Mouse (Mus musculus): ENCODE results near the gene Agbl4. TPM values are rescaled to one million over a fixed set of nuclear protein-coding genes. Genes with fewer than 3 reads are reported as not detected.

Gene Agbl4
- polyA plus RNA-seq, 1 experiment from 2014 or later, result 0.47 TPM

DNA sequence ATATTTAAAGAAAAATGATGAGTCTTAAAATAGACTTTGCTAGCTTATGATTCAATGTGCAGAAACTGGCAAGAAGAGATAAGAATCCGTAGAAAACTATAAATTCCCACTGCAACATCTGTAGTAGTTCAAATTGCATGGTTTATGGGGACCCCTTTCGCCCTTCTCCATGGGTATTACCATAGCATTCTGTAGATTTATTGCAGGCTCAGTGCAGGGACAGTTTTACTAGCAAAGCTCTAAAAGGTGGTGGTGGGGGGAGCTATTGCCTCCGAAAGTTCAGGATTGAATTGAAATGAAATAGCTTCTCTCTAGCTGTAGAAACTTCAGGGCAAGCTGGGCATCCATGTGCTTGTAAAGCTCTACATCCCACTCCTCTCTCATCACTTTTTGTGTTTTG, 959.7 kb downstream of the Agbl4 start:
- no peaks in the 10 kb centered on the region for H3K36me3 ChIP-seq (ENCODE audit: control insufficient read depth, insufficient read depth, low read length)
- no peaks in the 10 kb centered on the region for H3K9me3 ChIP-seq (ENCODE audit: control insufficient read depth, low read length)
- WGBS, result 8% methylated on average over 3 of the region's 3 CpGs
- DNase-seq (ENCODE audit: low spot score) (peak; percentile 69), ATAC-seq (ENCODE audit: insufficient number of reproducible peaks, low FRiP score, low TSS enrichment, low read depth) (peak; percentile 89)
- H3K27me3 ChIP-seq (ENCODE audit: control insufficient read depth, insufficient read depth, low read length), result no peaks in the 10 kb centered on the region
- no peak overlapping the region for H3K9ac ChIP-seq (ENCODE audit: low read length)
- 0 out of 2 replicates have a peak overlapping the region, but pooled peaks have one; percentile 30 for H3K27ac ChIP-seq (replicated peaks; ENCODE audit: low read depth, low read length)
- no peak overlapping the region for H3K4me3 ChIP-seq (ENCODE audit: low read depth, low read length)
- H3K4me1 ChIP-seq (ENCODE audit: control insufficient read depth, insufficient read depth, low read length), result no peaks in the 10 kb centered on the region
- H3K4me2 ChIP-seq (ENCODE audit: low read depth, severe bottlenecking), result no peak overlapping the region

DNA sequence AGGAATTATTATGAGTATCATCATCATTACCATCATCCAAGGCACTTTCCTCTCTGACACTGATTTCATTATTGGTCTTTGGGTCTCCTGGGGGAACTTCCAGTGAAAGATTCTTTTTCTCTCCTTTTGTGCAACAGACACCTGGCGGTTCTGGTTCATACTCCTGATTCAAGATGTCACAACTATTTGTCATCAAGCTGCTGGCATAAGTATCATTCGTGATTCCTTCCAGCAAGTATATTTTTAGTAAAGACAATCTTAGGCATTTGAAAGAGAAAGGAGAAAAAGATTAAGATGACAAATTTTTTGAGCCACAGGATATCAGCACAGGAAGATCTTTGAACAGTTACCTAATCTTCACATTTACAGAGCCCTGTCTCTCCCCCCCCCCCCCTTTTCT, 966.7 kb downstream of the Agbl4 start:
- Histone ChIP-seq H3K9ac (ENCODE audit: low read length) (no peak overlapping the region), H3K4me1 (ENCODE audit: control insufficient read depth, insufficient read depth, low read length) (no peaks in the 10 kb centered on the region), H3K27me3 (ENCODE audit: control insufficient read depth, insufficient read depth, low read length) (no peaks in the 10 kb centered on the region), H3K4me2 (ENCODE audit: low read depth, severe bottlenecking) (no peak overlapping the region), H3K36me3 (ENCODE audit: control insufficient read depth, insufficient read depth, low read length) (no peaks in the 10 kb centered on the region), H3K27ac (replicated peaks; ENCODE audit: low read depth, low read length) (no peak overlapping the region), H3K9me3 (ENCODE audit: control insufficient read depth, low read length) (no peaks in the 10 kb centered on the region), H3K4me3 (ENCODE audit: low read depth, low read length) (no peak overlapping the region)
- DNase-seq (ENCODE audit: low spot score) (no peak), ATAC-seq (ENCODE audit: insufficient number of reproducible peaks, low FRiP score, low TSS enrichment, low read depth) (no peak)
- WGBS, result 91% methylated on average over 2 of the region's 2 CpGs

DNA sequence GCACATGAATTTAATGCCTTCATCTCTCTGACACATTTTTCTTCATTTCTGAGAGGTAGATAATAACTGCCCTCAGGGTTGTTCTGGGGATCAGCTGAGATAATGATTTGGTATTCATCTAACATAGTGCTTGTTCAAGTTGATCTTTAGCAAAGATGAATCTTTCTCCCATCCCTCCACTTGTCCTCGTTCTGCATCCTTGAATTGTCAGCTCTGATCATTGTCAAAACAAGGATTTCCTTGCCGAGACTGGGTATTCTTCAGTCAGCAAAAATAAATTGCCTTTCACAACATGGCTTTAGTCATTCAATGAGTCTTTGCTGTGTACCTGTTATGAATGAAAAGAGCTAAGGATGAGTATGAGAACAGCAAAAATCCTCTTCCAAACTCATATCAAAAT, 970.3 kb downstream of the Agbl4 start:
- Histone ChIP-seq H3K4me1 (ENCODE audit: control insufficient read depth, insufficient read depth, low read length) (no peaks in the 10 kb centered on the region), H3K4me2 (ENCODE audit: low read depth, severe bottlenecking) (no peak overlapping the region), H3K9me3 (ENCODE audit: control insufficient read depth, low read length) (no peaks in the 10 kb centered on the region), H3K9ac (ENCODE audit: low read length) (no peak overlapping the region), H3K27ac (replicated peaks; ENCODE audit: low read depth, low read length) (no peak overlapping the region), H3K27me3 (ENCODE audit: control insufficient read depth, insufficient read depth, low read length) (no peaks in the 10 kb centered on the region), H3K36me3 (ENCODE audit: control insufficient read depth, insufficient read depth, low read length) (no peaks in the 10 kb centered on the region), H3K4me3 (ENCODE audit: low read depth, low read length) (no peak overlapping the region)
- ATAC-seq (ENCODE audit: insufficient number of reproducible peaks, low FRiP score, low TSS enrichment, low read depth), result no peak
- 89% methylated on average over 2 of the region's 2 CpGs for WGBS
- no peak for DNase-seq (ENCODE audit: low spot score)

DNA sequence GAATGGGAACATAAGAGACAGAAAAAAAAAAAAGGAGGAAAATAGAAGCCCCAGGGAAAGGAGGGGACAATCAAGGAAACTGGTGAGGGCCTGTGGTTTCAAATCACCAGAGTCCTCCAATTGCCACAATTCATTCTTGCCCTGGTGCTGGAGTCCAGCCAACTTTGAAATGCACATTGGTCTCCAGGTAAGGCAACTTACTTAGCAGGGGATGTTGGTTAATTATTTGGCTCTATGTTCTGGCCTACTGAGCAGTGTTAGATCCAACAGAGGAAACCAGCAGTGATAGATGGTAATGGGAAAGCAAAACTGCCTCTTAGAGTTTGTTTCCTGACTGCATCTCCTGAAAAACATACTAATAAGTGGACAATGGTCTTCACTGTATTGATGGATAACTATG, 979.7 kb downstream of the Agbl4 start:
- no peaks in the 10 kb centered on the region for H3K27me3 ChIP-seq (ENCODE audit: control insufficient read depth, insufficient read depth, low read length)
- DNase-seq (ENCODE audit: low spot score) (no peak), ATAC-seq (ENCODE audit: insufficient number of reproducible peaks, low FRiP score, low TSS enrichment, low read depth) (no peak)
- H3K9ac ChIP-seq (ENCODE audit: low read length), result no peak overlapping the region
- no peak overlapping the region for H3K4me2 ChIP-seq (ENCODE audit: low read depth, severe bottlenecking)
- H3K4me3 ChIP-seq (ENCODE audit: low read depth, low read length), result no peak overlapping the region
- no peaks in the 10 kb centered on the region for H3K9me3 ChIP-seq (ENCODE audit: control insufficient read depth, low read length)
- no peaks in the 10 kb centered on the region for H3K36me3 ChIP-seq (ENCODE audit: control insufficient read depth, insufficient read depth, low read length)
- no peak overlapping the region for H3K27ac ChIP-seq (replicated peaks; ENCODE audit: low read depth, low read length)
- no peaks in the 10 kb centered on the region for H3K4me1 ChIP-seq (ENCODE audit: control insufficient read depth, insufficient read depth, low read length)

DNA sequence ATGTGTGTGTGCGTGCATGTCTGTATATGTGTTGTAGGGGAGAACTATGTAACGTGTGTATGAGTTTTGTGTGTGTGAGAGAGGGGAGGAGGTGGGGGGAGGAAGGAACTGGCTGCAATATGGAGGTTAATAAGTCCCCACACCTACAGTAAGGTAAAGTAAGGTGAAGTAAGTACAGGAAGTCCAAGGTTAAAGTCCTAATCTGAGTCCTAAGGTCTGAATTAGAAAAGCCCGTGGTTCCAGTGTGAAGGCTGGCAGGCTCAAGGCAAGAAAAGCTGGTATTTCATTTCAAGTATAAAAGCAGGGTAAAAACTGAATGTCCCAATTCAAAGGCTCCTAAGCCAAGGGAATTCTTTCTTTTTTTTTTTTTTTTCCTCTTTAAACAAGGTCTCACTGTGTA, 980.6 kb downstream of the Agbl4 start:
- no peaks in the 10 kb centered on the region for H3K36me3 ChIP-seq (ENCODE audit: control insufficient read depth, insufficient read depth, low read length)
- no peak overlapping the region for H3K4me2 ChIP-seq (ENCODE audit: low read depth, severe bottlenecking)
- WGBS, result 90% methylated on average over 3 of the region's 3 CpGs

DNA sequence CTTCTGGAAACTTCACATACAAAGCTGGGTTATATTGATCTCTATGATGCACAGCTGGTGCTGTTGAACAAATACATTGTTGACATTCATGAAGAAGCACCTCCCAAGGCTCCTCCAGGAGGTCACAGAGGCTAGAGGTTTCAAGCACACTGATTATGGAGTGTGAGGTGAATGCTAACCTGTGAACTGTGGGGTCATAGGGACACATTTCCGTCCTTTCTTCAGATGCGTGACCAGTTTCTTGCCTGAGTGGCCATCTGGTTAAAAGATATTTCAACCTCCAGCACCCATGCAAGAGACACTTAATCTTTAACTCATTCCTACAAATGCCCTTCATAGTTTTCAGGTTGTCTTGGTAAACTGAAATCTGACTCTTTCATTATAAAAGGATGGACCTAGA, 985.6 kb downstream of the Agbl4 start:
- 85% methylated on average over 2 of the region's 2 CpGs for WGBS

More for the DNA sequence above, 980.6 kb downstream of the Agbl4 start:
- no peak overlapping the region for H3K9ac ChIP-seq (ENCODE audit: low read length)
- no peaks in the 10 kb centered on the region for H3K4me1 ChIP-seq (ENCODE audit: control insufficient read depth, insufficient read depth, low read length)
- H3K4me3 ChIP-seq (ENCODE audit: low read depth, low read length), result no peak overlapping the region
- DNase-seq (ENCODE audit: low spot score) (no peak), ATAC-seq (ENCODE audit: insufficient number of reproducible peaks, low FRiP score, low TSS enrichment, low read depth) (no peak)
- H3K27me3 ChIP-seq (ENCODE audit: control insufficient read depth, insufficient read depth, low read length), result no peaks in the 10 kb centered on the region
- no peak overlapping the region for H3K27ac ChIP-seq (replicated peaks; ENCODE audit: low read depth, low read length)
- H3K9me3 ChIP-seq (ENCODE audit: control insufficient read depth, low read length), result no peaks in the 10 kb centered on the region

DNA sequence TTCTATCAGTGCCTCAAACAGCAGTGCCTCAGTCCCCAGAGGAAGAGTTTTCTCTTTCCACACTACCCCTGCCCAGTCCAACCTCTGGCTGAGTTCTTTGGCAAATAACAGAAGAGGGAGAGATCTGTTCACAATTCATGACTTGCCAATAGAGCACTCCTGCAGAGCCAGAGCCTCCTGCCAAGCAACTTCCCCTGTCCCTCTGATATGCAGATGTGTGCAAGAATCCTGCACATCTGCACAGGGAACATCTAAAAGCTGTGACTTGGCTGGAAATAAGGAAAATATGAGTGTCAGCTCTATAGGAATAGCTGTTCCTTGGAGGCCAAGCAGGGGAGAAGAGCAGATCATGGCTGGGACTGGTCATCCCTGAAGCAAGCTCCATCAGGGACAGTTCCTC, 993.3 kb downstream of the Agbl4 start:
- Histone ChIP-seq H3K27ac (replicated peaks; ENCODE audit: low read depth, low read length) (no peak overlapping the region), H3K9me3 (ENCODE audit: control insufficient read depth, low read length) (no peaks in the 10 kb centered on the region), H3K4me3 (ENCODE audit: low read depth, low read length) (no peak overlapping the region), H3K36me3 (ENCODE audit: control insufficient read depth, insufficient read depth, low read length) (no peaks in the 10 kb centered on the region), H3K9ac (ENCODE audit: low read length) (no peak overlapping the region), H3K27me3 (ENCODE audit: control insufficient read depth, insufficient read depth, low read length) (no peaks in the 10 kb centered on the region), H3K4me1 (ENCODE audit: control insufficient read depth, insufficient read depth, low read length) (no peaks in the 10 kb centered on the region), H3K4me2 (ENCODE audit: low read depth, severe bottlenecking) (no peak overlapping the region)
- no peak for DNase-seq (ENCODE audit: low spot score)
- ATAC-seq (ENCODE audit: insufficient number of reproducible peaks, low FRiP score, low TSS enrichment, low read depth), result no peak

More for the DNA sequence above, 985.6 kb downstream of the Agbl4 start:
- Histone ChIP-seq H3K36me3 (ENCODE audit: control insufficient read depth, insufficient read depth, low read length) (no peaks in the 10 kb centered on the region), H3K4me3 (ENCODE audit: low read depth, low read length) (no peak overlapping the region), H3K9ac (ENCODE audit: low read length) (no peak overlapping the region), H3K4me2 (ENCODE audit: low read depth, severe bottlenecking) (no peak overlapping the region), H3K4me1 (ENCODE audit: control insufficient read depth, insufficient read depth, low read length) (no peaks in the 10 kb centered on the region), H3K27ac (replicated peaks; ENCODE audit: low read depth, low read length) (no peak overlapping the region), H3K9me3 (ENCODE audit: control insufficient read depth, low read length) (no peaks in the 10 kb centered on the region), H3K27me3 (ENCODE audit: control insufficient read depth, insufficient read depth, low read length) (no peaks in the 10 kb centered on the region)
- ATAC-seq (ENCODE audit: insufficient number of reproducible peaks, low FRiP score, low TSS enrichment, low read depth) (no peak), DNase-seq (ENCODE audit: low spot score) (no peak)

DNA sequence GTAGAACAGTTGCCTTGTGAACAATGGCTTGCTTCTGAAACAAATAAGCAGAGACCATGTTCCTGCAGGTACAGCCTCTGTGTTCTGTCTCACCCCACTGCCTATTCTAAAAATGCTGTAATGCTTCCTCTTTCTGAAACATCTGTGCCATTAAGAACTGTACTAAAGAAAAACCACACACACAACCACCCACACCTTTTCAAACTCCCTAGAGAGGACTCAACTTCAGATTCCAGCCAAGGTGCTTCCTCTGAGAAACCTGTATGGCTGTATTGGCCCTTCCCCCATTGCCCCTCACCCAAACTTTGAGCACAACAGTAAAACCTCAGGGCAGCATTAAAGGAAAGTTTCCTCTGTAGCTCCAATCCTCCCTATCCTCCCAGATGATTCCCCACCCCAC, 1002.3 kb downstream of the Agbl4 start:
- no peak overlapping the region for H3K9ac ChIP-seq (ENCODE audit: low read length)
- no peaks in the 10 kb centered on the region for H3K9me3 ChIP-seq (ENCODE audit: control insufficient read depth, low read length)
- no peaks in the 10 kb centered on the region for H3K27me3 ChIP-seq (ENCODE audit: control insufficient read depth, insufficient read depth, low read length)
- no peak for DNase-seq (ENCODE audit: low spot score)
- no peak overlapping the region for H3K27ac ChIP-seq (replicated peaks; ENCODE audit: low read depth, low read length)
- H3K4me3 ChIP-seq (ENCODE audit: low read depth, low read length), result no peak overlapping the region
- no peak for ATAC-seq (ENCODE audit: insufficient number of reproducible peaks, low FRiP score, low TSS enrichment, low read depth)
- no peak overlapping the region for H3K4me2 ChIP-seq (ENCODE audit: low read depth, severe bottlenecking)
- H3K36me3 ChIP-seq (ENCODE audit: control insufficient read depth, insufficient read depth, low read length), result no peaks in the 10 kb centered on the region
- H3K4me1 ChIP-seq (ENCODE audit: control insufficient read depth, insufficient read depth, low read length), result no peaks in the 10 kb centered on the region

DNA sequence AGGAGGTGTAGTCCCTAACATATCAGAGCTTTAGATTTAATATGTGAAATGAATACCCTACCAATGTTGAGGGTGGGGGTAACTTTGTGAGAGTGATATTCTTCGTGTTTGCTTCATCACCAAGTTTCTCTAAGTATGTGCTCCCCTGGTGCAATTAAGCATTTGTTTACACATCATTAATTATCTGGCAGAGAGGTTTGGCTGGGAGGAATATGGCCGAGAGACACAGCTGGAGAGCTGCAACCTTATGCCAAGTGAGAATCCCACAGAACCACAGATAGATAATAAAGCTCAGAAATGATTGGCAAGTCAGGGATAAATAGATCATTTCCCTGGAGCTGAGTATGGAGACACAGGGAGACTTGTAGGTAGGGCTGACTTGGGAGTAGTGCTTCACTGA, 1003.2 kb downstream of the Agbl4 start:
- DNase-seq (ENCODE audit: low spot score) (no peak), ATAC-seq (ENCODE audit: insufficient number of reproducible peaks, low FRiP score, low TSS enrichment, low read depth) (no peak)
- no peak overlapping the region for H3K4me2 ChIP-seq (ENCODE audit: low read depth, severe bottlenecking)
- 56% methylated on average over 2 of the region's 2 CpGs for WGBS
- no peaks in the 10 kb centered on the region for H3K9me3 ChIP-seq (ENCODE audit: control insufficient read depth, low read length)
- no peaks in the 10 kb centered on the region for H3K27me3 ChIP-seq (ENCODE audit: control insufficient read depth, insufficient read depth, low read length)
- H3K36me3 ChIP-seq (ENCODE audit: control insufficient read depth, insufficient read depth, low read length), result no peaks in the 10 kb centered on the region
- no peak overlapping the region for H3K4me3 ChIP-seq (ENCODE audit: low read depth, low read length)
- no peak overlapping the region for H3K27ac ChIP-seq (replicated peaks; ENCODE audit: low read depth, low read length)
- H3K4me1 ChIP-seq (ENCODE audit: control insufficient read depth, insufficient read depth, low read length), result no peaks in the 10 kb centered on the region
- H3K9ac ChIP-seq (ENCODE audit: low read length), result no peak overlapping the region
